Mouse (Mus musculus) right cerebral cortex, adult 2 months (tissue): ENCODE measurements at regions not wholly inside any gene's neighbourhood (a gene's known extent, or its start where the extent isn't known, plus 50 kb on each side); places are given as distances from the start of the nearest gene placed in this dataset.

Experiments
- DNase-seq, 2 experiments: peaks; one replicate each; pipeline ENCODE4 v3.0.0; 2021 to 2022; ENCODE audit warnings: low spot score in 2 of 2

DNA sequence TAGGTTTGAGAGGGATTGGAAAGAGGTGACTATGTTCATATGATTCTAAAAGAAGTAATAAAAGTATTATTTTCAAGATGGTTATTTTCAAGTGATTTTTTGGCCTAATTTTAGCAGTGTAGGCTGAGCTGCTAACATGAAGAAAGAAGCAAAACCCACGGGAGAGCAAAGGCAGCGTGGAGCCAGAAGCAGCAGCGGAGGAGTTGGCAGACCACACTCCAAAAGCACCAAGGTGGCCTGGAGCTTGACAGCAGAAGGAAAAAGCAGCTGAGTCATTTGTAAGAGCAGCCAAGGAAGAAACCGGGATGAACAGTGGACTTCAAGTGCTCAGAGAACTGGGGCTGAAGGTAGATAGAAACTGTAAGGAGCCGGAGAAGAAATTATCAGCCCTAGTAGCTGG is 55.9 kb downstream of the Hdgfl1 start:
- DNase-seq = peak; percentile 48 to 55

- no peak for DNase-seq
Measured at GRCm38 (mm10) chr13:26699062-26699684, 70.8 kb downstream of the Hdgfl1 start.

DNA sequence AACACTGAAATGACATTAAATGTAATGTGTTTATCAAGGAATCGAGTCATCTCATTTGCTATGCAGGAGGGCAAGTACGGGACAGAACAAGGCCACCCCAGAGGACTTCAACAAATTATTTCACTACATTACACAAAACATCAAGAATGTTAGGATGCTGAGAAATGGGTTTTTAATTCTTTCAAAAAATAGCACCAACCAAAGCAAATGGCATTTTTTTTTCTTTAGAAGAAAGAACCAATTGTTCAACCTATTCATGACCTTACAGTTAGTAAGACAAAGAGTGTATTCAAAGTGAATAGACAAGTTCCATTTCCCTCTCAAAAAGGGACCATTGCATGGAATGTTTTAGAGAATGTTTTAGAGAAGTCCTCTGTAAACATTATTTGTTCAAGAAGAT is 110.5 kb downstream of the Hdgfl1 start:
- DNase-seq = no peak

DNA sequence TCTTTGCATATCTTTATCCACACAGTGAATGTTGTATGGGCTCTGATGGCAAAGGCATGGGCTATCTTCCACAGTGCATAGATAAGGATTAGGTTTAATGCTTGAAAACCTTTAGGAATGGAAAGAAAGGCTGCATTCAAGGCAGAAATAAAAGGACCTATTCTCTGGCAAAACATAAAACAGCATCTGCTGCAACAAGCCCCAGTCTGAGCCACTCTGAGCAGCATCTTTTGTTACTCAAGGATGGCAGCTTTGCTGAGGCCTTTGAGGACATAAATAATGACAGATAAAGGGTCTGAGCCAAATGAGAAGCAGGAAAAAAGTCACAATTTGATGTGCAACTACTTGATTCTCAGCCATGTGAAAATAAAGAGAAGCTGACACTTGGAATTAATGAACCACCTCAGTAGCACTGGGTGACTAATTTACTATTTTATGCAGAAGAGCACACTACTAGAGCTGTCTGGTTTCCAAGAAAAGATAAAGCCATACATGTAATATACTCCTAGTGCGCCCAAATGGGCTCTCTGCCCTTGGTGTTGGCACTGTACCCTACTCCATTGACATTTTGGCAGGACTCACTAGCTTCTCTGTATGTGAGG is 112.9 kb downstream of the Hdgfl1 start:
- DNase-seq = peak in 1 of 2 experiments; percentile 6
